Mouse (Mus musculus) midbrain, embryonic 12.5 days (tissue): ENCODE measurements at regions not wholly inside any gene's neighbourhood (a gene's known extent, or its start where the extent isn't known, plus 50 kb on each side); places are given as distances from the start of the nearest gene placed in this dataset.

Experiments
- ATAC-seq: fragments of 200-750 bp; cut with Nextera tagmentation; 2 replicates; pipeline ENCODE4 v1.8.0; 2017; ENCODE audit warnings: low read depth, moderate TSS enrichment, moderate library complexity; ENCODE audit not compliant: low FRiP score
- H3K27ac ChIP-seq: fragments of 300-500 bp; sonication (generic); replicated peaks from 2 replicates; pipeline ENCODE4 v1.5.1; 2016; ENCODE audit warnings: mild to moderate bottlenecking
- H3K27me3 ChIP-seq: fragments of 300-500 bp; sonication (generic); 2 replicates; pipeline ENCODE4 v1.6.1; 2016; ENCODE audit warnings: mild to moderate bottlenecking
- H3K36me3 ChIP-seq: fragments of 300-500 bp; sonication (generic); 2 replicates; pipeline ENCODE4 v1.6.1; 2016
- H3K4me1 ChIP-seq: fragments of 300-500 bp; sonication (generic); 2 replicates; pipeline ENCODE4 v1.6.1; 2016
- H3K4me2 ChIP-seq: fragments of 300-500 bp; sonication (generic); replicated peaks from 2 replicates; pipeline ENCODE4 v1.6.1; 2016; ENCODE audit warnings: mild to moderate bottlenecking, moderate library complexity
- H3K4me3 ChIP-seq: fragments of 300-500 bp; sonication (generic); 2 replicates; pipeline ENCODE4 v1.5.1; 2016; ENCODE audit warnings: mild to moderate bottlenecking
- H3K9ac ChIP-seq: fragments of 300-500 bp; sonication (generic); replicated peaks from 2 replicates; pipeline ENCODE4 v1.6.1; 2016; ENCODE audit warnings: mild to moderate bottlenecking, moderate library complexity
- H3K9me3 ChIP-seq: fragments of 300-500 bp; sonication (generic); 2 replicates; pipeline ENCODE4 v1.6.1; 2016; ENCODE audit warnings: mild to moderate bottlenecking
- WGBS: fragments of 180-500 bp; shearing (Covaris S2); methylation state at CpG from one replicate; pipeline ENCODE4 v1.1.7; 2016; 5-methylcytosine and 5-hydroxymethylcytosine counted together

- H3K36me3 ChIP-seq, result no peaks in the 10 kb centered on the region
- no peaks in the 10 kb centered on the region for H3K4me1 ChIP-seq
- peak overlapping the region; percentile 17; the same call in 1 of the 2 replicates for H3K27ac ChIP-seq
- no peak overlapping the region for H3K4me2 ChIP-seq
- H3K27me3 ChIP-seq, result no peaks in the 10 kb centered on the region
- ATAC-seq, result 0 out of 2 replicates have a peak, but pooled peaks have one; percentile 54
- H3K9me3 ChIP-seq, result no peaks in the 10 kb centered on the region
- H3K4me3 ChIP-seq, result no peak overlapping the region
- H3K9ac ChIP-seq, result no peak overlapping the region
- WGBS, result 72% methylated on average over 19 of the region's 19 CpGs
Observed at GRCm38 (mm10) chr13:38815002-38815707, 145.5 kb downstream of the Slc35b3 start.

- Histone ChIP-seq H3K27ac (no peak overlapping the region), H3K9ac (no peak overlapping the region), H3K27me3 (no peaks in the 10 kb centered on the region), H3K4me2 (no peak overlapping the region), H3K4me1 (no peaks in the 10 kb centered on the region), H3K4me3 (no peak overlapping the region), H3K36me3 (no peaks in the 10 kb centered on the region), H3K9me3 (no peaks in the 10 kb centered on the region)
- 83% methylated on average over 11 of the region's 11 CpGs for WGBS
- no peak for ATAC-seq
Observed at GRCm38 (mm10) chr13:38798514-38798913, 139.7 kb upstream of the Eef1e1 start.

- Histone ChIP-seq H3K36me3 (no peaks in the 10 kb centered on the region), H3K4me2 (no peak overlapping the region), H3K4me1 (no peaks in the 10 kb centered on the region), H3K9me3 (no peaks in the 10 kb centered on the region), H3K9ac (no peak overlapping the region), H3K4me3 (no peak overlapping the region), H3K27ac (no peak overlapping the region), H3K27me3 (no peaks in the 10 kb centered on the region)
- ATAC-seq, result no peak
- WGBS, result 43% methylated on average over 7 of the region's 7 CpGs
Observed at GRCm38 (mm10) chr13:38793456-38793855, 134.6 kb upstream of the Eef1e1 start.

- ATAC-seq, result no peak
- Histone ChIP-seq H3K36me3 (no peaks in the 10 kb centered on the region), H3K4me1 (peaks cover 12% of the 10 kb centered on the region), H3K9me3 (no peaks in the 10 kb centered on the region), H3K27ac (peak overlapping the region; percentile 66), H3K9ac (no peak overlapping the region), H3K4me2 (no peak overlapping the region), H3K27me3 (0 out of 2 replicates have a peak, but pooled peaks cover 4% of the 10 kb centered on the region), H3K4me3 (no peak overlapping the region)
- 53% methylated on average over 6 of the region's 6 CpGs for WGBS
Observed at GRCm38 (mm10) chr13:38780630-38781010, 121.8 kb upstream of the Eef1e1 start.

GRCm38 (mm10) chr13:38779984-38780629 is 121.2 kb upstream of the Eef1e1 start:
- peak; percentile 58; the same call in 1 of the 2 replicates for ATAC-seq
- Histone ChIP-seq H3K36me3 (no peaks in the 10 kb centered on the region), H3K4me3 (no peak overlapping the region), H3K27ac (peak overlapping the region; percentile 61; the same call in 1 of the 2 replicates), H3K9ac (no peak overlapping the region), H3K4me1 (peaks cover 12% of the 10 kb centered on the region), H3K4me2 (no peak overlapping the region), H3K9me3 (no peaks in the 10 kb centered on the region), H3K27me3 (0 out of 2 replicates have a peak, but pooled peaks cover 4% of the 10 kb centered on the region)
- WGBS, result 38% methylated on average over 14 of the region's 14 CpGs

- Histone ChIP-seq H3K4me1 (peaks cover 12% of the 10 kb centered on the region), H3K36me3 (no peaks in the 10 kb centered on the region), H3K4me2 (no peak overlapping the region), H3K27me3 (0 out of 2 replicates have a peak, but pooled peaks cover 4% of the 10 kb centered on the region), H3K4me3 (no peak overlapping the region), H3K9me3 (no peaks in the 10 kb centered on the region), H3K27ac (no peak overlapping the region), H3K9ac (no peak overlapping the region)
- 82% methylated on average over 3 of the region's 3 CpGs for WGBS
- no peak for ATAC-seq
Observed at GRCm38 (mm10) chr13:38776546-38776945, 117.7 kb upstream of the Eef1e1 start.

GRCm38 (mm10) chr13:38772996-38773395 is 114.1 kb upstream of the Eef1e1 start:
- Histone ChIP-seq H3K36me3 (no peaks in the 10 kb centered on the region), H3K9ac (no peak overlapping the region), H3K27ac (no peak overlapping the region), H3K27me3 (0 out of 2 replicates have a peak, but pooled peaks cover 4% of the 10 kb centered on the region), H3K9me3 (no peaks in the 10 kb centered on the region), H3K4me2 (no peak overlapping the region), H3K4me3 (no peak overlapping the region), H3K4me1 (no peaks in the 10 kb centered on the region)
- WGBS, result 84% methylated on average over 6 of the region's 6 CpGs
- no peak for ATAC-seq

GRCm38 (mm10) chr13:38766133-38766532 is 107.3 kb upstream of the Eef1e1 start:
- no peak overlapping the region for H3K9ac ChIP-seq
- H3K4me3 ChIP-seq, result no peak overlapping the region
- no peaks in the 10 kb centered on the region for H3K9me3 ChIP-seq
- H3K36me3 ChIP-seq, result no peaks in the 10 kb centered on the region
- 35% methylated on average over 4 of the region's 4 CpGs for WGBS
- H3K27ac ChIP-seq, result no peak overlapping the region
- no peaks in the 10 kb centered on the region for H3K4me1 ChIP-seq
- ATAC-seq, result no peak
- no peak overlapping the region for H3K4me2 ChIP-seq
- H3K27me3 ChIP-seq, result no peaks in the 10 kb centered on the region

GRCm38 (mm10) chr13:38760261-38760660 is 101.4 kb upstream of the Eef1e1 start:
- Histone ChIP-seq H3K4me2 (no peak overlapping the region), H3K4me1 (no peaks in the 10 kb centered on the region), H3K36me3 (no peaks in the 10 kb centered on the region), H3K27me3 (no peaks in the 10 kb centered on the region), H3K4me3 (no peak overlapping the region), H3K9ac (no peak overlapping the region), H3K9me3 (no peaks in the 10 kb centered on the region), H3K27ac (no peak overlapping the region)
- WGBS, result 90% methylated on average over 3 of the region's 3 CpGs
- ATAC-seq, result no peak

- no peaks in the 10 kb centered on the region for H3K36me3 ChIP-seq
- no peak overlapping the region for H3K4me2 ChIP-seq
- H3K4me3 ChIP-seq, result no peak overlapping the region
- H3K9ac ChIP-seq, result no peak overlapping the region
- no peaks in the 10 kb centered on the region for H3K4me1 ChIP-seq
- WGBS, result 74% methylated on average over 11 of the region's 11 CpGs
- H3K27me3 ChIP-seq, result no peaks in the 10 kb centered on the region
- H3K9me3 ChIP-seq, result 0 out of 2 replicates have a peak, but pooled peaks cover 6% of the 10 kb centered on the region
- peak; percentile 68; the same call in 1 of the 2 replicates for ATAC-seq
- H3K27ac ChIP-seq, result peak overlapping the region; percentile 52
Observed at GRCm38 (mm10) chr13:38756629-38757227, 97.9 kb upstream of the Eef1e1 start.

- no peak overlapping the region for H3K27ac ChIP-seq
- no peak overlapping the region for H3K4me2 ChIP-seq
- no peaks in the 10 kb centered on the region for H3K36me3 ChIP-seq
- 81% methylated on average over 4 of the region's 4 CpGs for WGBS
- ATAC-seq, result no peak
- H3K9ac ChIP-seq, result no peak overlapping the region
- H3K9me3 ChIP-seq, result 0 out of 2 replicates have a peak, but pooled peaks cover 7% of the 10 kb centered on the region
- no peaks in the 10 kb centered on the region for H3K27me3 ChIP-seq
- no peak overlapping the region for H3K4me3 ChIP-seq
- no peaks in the 10 kb centered on the region for H3K4me1 ChIP-seq
Observed at GRCm38 (mm10) chr13:38753722-38754121, 94.9 kb upstream of the Eef1e1 start.

- no peak for ATAC-seq
- no peak overlapping the region for H3K9ac ChIP-seq
- no peaks in the 10 kb centered on the region for H3K27me3 ChIP-seq
- no peak overlapping the region for H3K4me3 ChIP-seq
- H3K4me1 ChIP-seq, result no peaks in the 10 kb centered on the region
- no peak overlapping the region for H3K27ac ChIP-seq
- H3K36me3 ChIP-seq, result no peaks in the 10 kb centered on the region
- H3K9me3 ChIP-seq, result 0 out of 2 replicates have a peak, but pooled peaks cover 7% of the 10 kb centered on the region
- no peak overlapping the region for H3K4me2 ChIP-seq
- WGBS, result 71% methylated on average over 1 of the region's 1 CpGs
Observed at GRCm38 (mm10) chr13:38751876-38752275, 93.0 kb upstream of the Eef1e1 start.
